ENCODE assay signal across 10 mouse cellular contexts in the genomic region with DNA sequence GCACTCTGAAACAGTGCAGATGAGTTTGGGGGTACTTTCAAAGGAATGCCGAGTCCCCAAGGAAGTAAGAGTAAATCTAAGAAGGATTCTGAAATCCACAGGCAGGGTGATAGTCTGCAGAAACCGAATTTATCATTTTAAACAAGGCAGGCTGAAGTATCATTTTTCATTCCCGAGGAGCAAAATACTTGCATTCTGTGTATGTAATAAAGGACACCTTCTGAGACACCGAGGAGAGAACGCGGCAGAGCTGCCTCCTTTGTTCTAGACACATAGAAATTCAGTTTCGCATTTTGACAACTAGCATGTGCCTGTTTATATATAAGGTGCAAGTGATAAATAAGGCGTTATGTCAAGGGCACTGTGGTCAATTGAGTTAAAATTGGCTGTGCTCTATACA. TPM values are rescaled to one million over a fixed set of nuclear protein-coding genes. Genes with fewer than 3 reads are reported as not detected.
DNase-seq lines count a peak whose midpoint lies in the region; ATAC-seq and TF ChIP-seq lines count a peak whose summit lies in the region.
"Had no signal": no experiment of that assay in that cellular context is flagged by ENCODE, and none has a peak within 500 bp of the region (broad histone marks: within the 10 kb centered on the region; RNA-seq: fewer than 3 reads in every experiment).

No protein-coding gene starts in this region.

- peak overlapping the region; percentile 34; the same call in 1 of the 2 replicates for H3K9ac ChIP-seq in heart, embryonic 11.5 days (ENCODE audit: low read depth, low read length)
- H3K9ac ChIP-seq in CH12.LX (ENCODE audit: insufficient read depth, low read depth): no peak overlapping the region
- no peak overlapping the region for H3K9ac ChIP-seq in forebrain, postnatal 0 days
- no peak overlapping the region for H3K9ac ChIP-seq in liver, embryonic 15.5 days

- peak overlapping the region; percentile 56 for H3K4me2 ChIP-seq in heart, embryonic 11.5 days
- H3K4me2 ChIP-seq in CH12.LX (ENCODE audit: insufficient read depth, low read depth, poor library complexity, severe bottlenecking): peak overlapping the region; percentile 24; the same call in 1 of the 2 replicates
- H3K4me2 ChIP-seq in forebrain, postnatal 0 days (ENCODE audit: low read depth): peak overlapping the region; percentile 28; the same call in 1 of the 2 replicates
- H3K4me2 ChIP-seq in liver, embryonic 15.5 days: peak overlapping the region; percentile 7; the same call in 1 of the 2 replicates

- WGBS in heart, embryonic 11.5 days (ENCODE audit: insufficient replicate concordance): 43% methylated on average over 8 of the region's 8 CpGs
- 40% methylated on average over 8 of the region's 8 CpGs for WGBS in forebrain, postnatal 0 days
- 41% methylated on average over 8 of the region's 8 CpGs for WGBS in liver, embryonic 15.5 days (ENCODE audit: insufficient replicate concordance)

- TF ChIP-seq POLR2A in CH12.LX (IDR thresholded peaks at IDR 0.05; ENCODE audit: low read depth, low read length): no peak

- in situ Hi-C loops in CH12.LX (cut with MboI; ENCODE audit: low pct_ligation_motif_present, low pct_unique_long_range_greater_than_20kb, low sequenced_read_pairs): no loop called here

- TF ChIP-seq RAD21 in CH12.LX (IDR thresholded peaks at IDR 0.05; ENCODE audit: low read depth, low read length): no peak

- no peaks in the 10 kb centered on the region for H3K27me3 ChIP-seq in heart, embryonic 11.5 days (ENCODE audit: control insufficient read depth, insufficient read depth, low read length)
- no peaks in the 10 kb centered on the region for H3K27me3 ChIP-seq in CH12.LX (replicated peaks)
- no peaks in the 10 kb centered on the region for H3K27me3 ChIP-seq in forebrain, postnatal 0 days (ENCODE audit: insufficient read depth, low read length)
- no peaks in the 10 kb centered on the region; the same call in 1 of the 2 replicates for H3K27me3 ChIP-seq in liver, embryonic 15.5 days
- H3K27me3 ChIP-seq: megakaryocyte, embryonic 14.5 days had no signal

- no peak for TF ChIP-seq CTCF in CH12.LX (conservative IDR thresholded peaks at IDR 0.05 in 1 of 2, IDR thresholded peaks at IDR 0.05 in 1 of 2; ENCODE audit: low read depth in 2 of 2, low read length in 2 of 2)
- TF ChIP-seq CTCF in forebrain, postnatal 0 days (IDR thresholded peaks at IDR 0.05; ENCODE audit: low read depth): no peak

- peak overlapping the region; percentile 41 for H3K4me3 ChIP-seq in heart, embryonic 11.5 days (ENCODE audit: low read depth, low read length)
- no peak overlapping the region for H3K4me3 ChIP-seq in CH12.LX (replicated peaks in 1 of 3; ENCODE audit: low read depth in 2 of 3, low read length in 2 of 3, poor library complexity in 1 of 3)
- no peak overlapping the region for H3K4me3 ChIP-seq in forebrain, postnatal 0 days (ENCODE audit: low read depth, low read length)
- no peak overlapping the region for H3K4me3 ChIP-seq in liver, embryonic 15.5 days (replicated peaks)
- H3K4me3 ChIP-seq: megakaryocyte, embryonic 14.5 days had no signal

- no peaks in the 10 kb centered on the region for H3K36me3 ChIP-seq in heart, embryonic 11.5 days (ENCODE audit: control insufficient read depth, insufficient read depth, low read length)
- no peaks in the 10 kb centered on the region for H3K36me3 ChIP-seq in CH12.LX (replicated peaks in 1 of 2; ENCODE audit: control insufficient read depth in 1 of 2, insufficient read depth in 1 of 2, low read length in 1 of 2)
- no peaks in the 10 kb centered on the region for H3K36me3 ChIP-seq in forebrain, postnatal 0 days (ENCODE audit: insufficient read depth)
- H3K36me3 ChIP-seq in liver, embryonic 15.5 days (replicated peaks): no peaks in the 10 kb centered on the region

- no peaks in the 10 kb centered on the region for H3K79me2 ChIP-seq in CH12.LX (replicated peaks; ENCODE audit: control insufficient read depth, extremely low read depth, insufficient read depth, poor library complexity, severe bottlenecking)

- ATAC-seq in heart, embryonic 11.5 days (replicated peaks; ENCODE audit: insufficient number of reproducible peaks, low FRiP score, low TSS enrichment): no peak
- ATAC-seq in forebrain, postnatal 0 days: no peak
- ATAC-seq in liver, embryonic 15.5 days (ENCODE audit: insufficient read depth): no peak
- no peak for ATAC-seq in frontal cortex, adult (ENCODE audit: low TSS enrichment)
- ATAC-seq: inflammation-experienced regulatory T-cells, adult 6 months had no signal

- TF ChIP-seq EP300 in CH12.LX (IDR thresholded peaks at IDR 0.05; ENCODE audit: low read length): no peak

- dilution Hi-C loops in CH12.LX (cut with MboI; ENCODE audit: extremely low pct_ligation_motif_present, extremely low pct_unique_long_range_greater_than_20kb, low sequenced_read_pairs): no loop called here

- no peaks in the 10 kb centered on the region for H3K4me1 ChIP-seq in heart, embryonic 11.5 days (ENCODE audit: control insufficient read depth, insufficient read depth, low read length)
- peaks cover 0 to 11% of the 10 kb centered on the region in 2 experiments; a peak in 1 of 4 replicates for H3K4me1 ChIP-seq in CH12.LX (ENCODE audit: control insufficient read depth in 1 of 2, insufficient read depth in 2 of 2)
- no peaks in the 10 kb centered on the region for H3K4me1 ChIP-seq in forebrain, postnatal 0 days (ENCODE audit: insufficient read depth)
- no peaks in the 10 kb centered on the region for H3K4me1 ChIP-seq in liver, embryonic 15.5 days (replicated peaks)
- H3K4me1 ChIP-seq: megakaryocyte, embryonic 14.5 days had no signal

- no peaks in the 10 kb centered on the region for H3K9me3 ChIP-seq in heart, embryonic 11.5 days (replicated peaks; ENCODE audit: control insufficient read depth, low read length)
- H3K9me3 ChIP-seq in CH12.LX (replicated peaks; ENCODE audit: low read length): no peaks in the 10 kb centered on the region
- no peaks in the 10 kb centered on the region for H3K9me3 ChIP-seq in forebrain, postnatal 0 days (ENCODE audit: low read length)
- no peaks in the 10 kb centered on the region for H3K9me3 ChIP-seq in liver, embryonic 15.5 days (replicated peaks)
- H3K9me3 ChIP-seq: megakaryocyte, embryonic 14.5 days had no signal

- DNase-seq in heart, adult 18-20 months: no peak
- no peak for DNase-seq in CH12.LX (ENCODE audit: extremely low read depth)
- no peak for DNase-seq in forebrain, postnatal 0 days
- no peak for DNase-seq in thymus, postnatal 10 days (ENCODE audit: low spot score in 2 of 2)
- DNase-seq in adrenal gland, adult 8-10 months: no peak

- no peak overlapping the region for H3K27ac ChIP-seq in heart, embryonic 11.5 days (ENCODE audit: low read depth, low read length)
- no peak overlapping the region for H3K27ac ChIP-seq in CH12.LX (ENCODE audit: insufficient read depth, low read depth)
- no peak overlapping the region for H3K27ac ChIP-seq in forebrain, postnatal 0 days (ENCODE audit: low read depth, low read length)
- no peak overlapping the region for H3K27ac ChIP-seq in liver, embryonic 15.5 days (replicated peaks)

TF ChIP-seq in CH12.LX, 34 proteins besides CTCF, POLR2A, EP300 and RAD21:
- TF ChIP-seq MEF2A (IDR thresholded peaks at IDR 0.05; ENCODE audit: borderline replicate concordance, low read depth, low read length): no peak
- no peak for TF ChIP-seq SIN3A (IDR thresholded peaks at IDR 0.05; ENCODE audit: low read length)
- no peak for TF ChIP-seq NELFE (IDR thresholded peaks at IDR 0.05; ENCODE audit: low read depth, low read length)
- TF ChIP-seq RCOR1 (conservative IDR thresholded peaks at IDR 0.05; ENCODE audit: low read depth, low read length): no peak
- no peak for TF ChIP-seq PAX5 (IDR thresholded peaks at IDR 0.05; ENCODE audit: low read length)
- TF ChIP-seq JUN (IDR thresholded peaks at IDR 0.05; ENCODE audit: insufficient read depth, low read depth, low read length): no peak
- no peak for TF ChIP-seq HCFC1 (IDR thresholded peaks at IDR 0.05; ENCODE audit: low read depth, low read length)
- TF ChIP-seq IRF4 (IDR thresholded peaks at IDR 0.05; ENCODE audit: low read depth, low read length): no peak
- TF ChIP-seq JUND (conservative IDR thresholded peaks at IDR 0.05; ENCODE audit: low read depth, low read length): no peak
- TF ChIP-seq TBP (conservative IDR thresholded peaks at IDR 0.05; ENCODE audit: low read depth, low read length): no peak
- no peak for TF ChIP-seq USF2 (conservative IDR thresholded peaks at IDR 0.05; ENCODE audit: low read depth, low read length)
- TF ChIP-seq CHD1 (IDR thresholded peaks at IDR 0.05; ENCODE audit: low read depth, low read length): no peak
- no peak for TF ChIP-seq ELF1 (IDR thresholded peaks at IDR 0.05; ENCODE audit: low read depth, low read length)
TF ChIP-seq in CH12.LX: peak in this region for 0.

RNA-seq across cellular contexts. Expression of gene Mid1, which starts 0.7 kb away (rescaled TPM):
- polyA plus RNA-seq in heart, embryonic 11.5 days (2014; fragmentation: Nextera tagmentation; extraction: Ambion mirVana): 8.7 and 10.0 TPM in 2 replicates
- 1 to 10 TPM; 3.3 to 5.4 TPM for total RNA-seq in heart, adult 18-20 months (2021)
- total RNA-seq in CH12.LX (2012; rRNA removed) (4.4 and 6.2 TPM in 2 replicates), CH12.LX (2014; rRNA removed) (2.0 and 3.3 TPM in 2 replicates)
- 12.1 and 15.0 TPM in 2 replicates for polyA plus RNA-seq in CH12.LX (2012; ENCODE audit: insufficient read length, low read depth)
- 5.5 and 5.7 TPM in 2 replicates for total RNA-seq in forebrain, postnatal 0 days (2014; rRNA removed)
- 2.8 and 4.2 TPM in 2 replicates for polyA plus RNA-seq in forebrain, postnatal 0 days (2015; fragmentation: Nextera tagmentation; extraction: Ambion mirVana)
- 1.0 and 1.2 TPM in 2 replicates for polyA plus RNA-seq in liver, embryonic 15.5 days (2015; fragmentation: Nextera tagmentation; extraction: Ambion mirVana)
- total RNA-seq in adrenal gland, adult 8-10 months (2022): 10 to 100 TPM in 3 of 4 experiments, 1 to 10 TPM in 1; 8.4 to 19.0 (median 15.9) TPM
